Mouse (Mus musculus) layer of hippocampus, adult 9-10 months (tissue): ENCODE data around the gene Cdk2.

Experiments
- DNase-seq: peaks from one replicate; pipeline ENCODE4 v3.0.0; 2022; ENCODE audit warnings: low spot score

Gene Cdk2

DNA sequence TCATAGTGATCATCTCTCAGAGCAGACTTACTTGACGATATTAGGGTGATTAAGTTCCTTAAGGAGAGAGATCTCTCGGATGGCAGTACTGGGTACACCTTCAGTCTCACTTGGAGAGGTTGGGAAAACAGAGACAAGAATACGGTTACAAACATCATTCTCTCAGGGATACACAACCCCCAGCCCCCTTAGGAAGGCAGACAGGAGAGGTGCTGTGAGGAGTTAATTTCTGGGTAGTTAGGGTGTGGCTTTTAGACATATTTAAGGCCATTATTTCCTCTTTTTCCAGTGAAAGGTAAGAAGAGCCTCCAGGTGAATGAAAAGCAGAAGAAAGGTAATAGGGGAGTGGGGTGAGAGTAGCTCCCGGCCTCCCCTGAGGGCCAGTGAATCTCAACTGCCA is 936 bp downstream of the Cdk2 start, which contains the start of gene Pmel:
TSS of gene Pmel (plus strand) at position 301 of the 400 bp plus-strand sequence.
- DNase-seq = no peak

DNA sequence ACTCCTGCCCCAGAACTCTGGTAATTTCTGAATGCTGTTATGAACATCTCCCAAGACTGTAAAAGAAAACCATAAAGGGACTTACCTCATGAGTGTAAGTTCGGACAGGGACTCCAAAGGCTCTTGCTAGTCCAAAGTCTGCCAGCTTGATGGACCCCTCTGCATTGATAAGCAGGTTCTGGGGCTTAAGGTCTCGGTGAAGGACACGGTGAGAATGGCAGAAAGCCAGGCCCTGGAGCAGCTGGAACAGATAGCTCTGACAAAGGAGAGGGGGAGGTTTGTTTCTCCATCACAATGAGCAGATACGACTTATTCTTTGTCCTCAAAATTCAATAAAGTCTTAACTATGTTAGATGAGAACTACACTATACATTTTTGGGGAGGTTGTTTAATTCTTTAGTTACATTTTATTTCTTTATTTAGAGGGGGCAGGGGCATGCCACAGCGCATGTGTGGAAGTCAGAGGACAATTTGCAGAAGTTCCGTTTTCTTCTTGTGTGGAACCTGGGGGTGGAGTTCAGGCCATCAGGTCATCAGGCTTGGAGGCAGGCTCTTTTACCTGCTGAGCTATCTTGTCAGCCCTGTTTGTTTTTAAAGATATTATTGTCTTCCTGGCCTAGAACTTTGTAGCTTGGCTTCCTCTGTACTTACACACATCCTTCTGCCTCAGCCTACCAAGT is 2.4 kb downstream of the Cdk2 start:
- no peak for DNase-seq

DNA sequence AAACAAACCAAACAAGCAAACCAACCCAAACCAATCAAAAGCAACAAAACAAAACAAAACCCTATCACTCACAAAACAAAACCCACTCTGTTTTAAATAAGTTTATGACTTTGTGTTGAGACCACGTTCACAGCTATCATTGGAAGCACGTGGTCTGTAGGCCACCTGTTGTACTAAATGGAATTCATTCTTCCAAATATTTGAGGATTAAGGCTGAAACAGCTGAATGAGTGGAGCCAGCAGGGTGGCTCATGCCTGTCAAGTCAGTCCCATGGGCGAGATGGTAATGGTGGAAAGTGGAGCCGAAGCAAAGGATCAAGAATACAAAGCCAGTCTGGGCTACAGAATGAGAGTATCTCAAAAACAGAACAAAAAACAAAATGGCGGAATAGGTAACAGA is 4.1 kb downstream of the Cdk2 start:
- no peak for DNase-seq

DNA sequence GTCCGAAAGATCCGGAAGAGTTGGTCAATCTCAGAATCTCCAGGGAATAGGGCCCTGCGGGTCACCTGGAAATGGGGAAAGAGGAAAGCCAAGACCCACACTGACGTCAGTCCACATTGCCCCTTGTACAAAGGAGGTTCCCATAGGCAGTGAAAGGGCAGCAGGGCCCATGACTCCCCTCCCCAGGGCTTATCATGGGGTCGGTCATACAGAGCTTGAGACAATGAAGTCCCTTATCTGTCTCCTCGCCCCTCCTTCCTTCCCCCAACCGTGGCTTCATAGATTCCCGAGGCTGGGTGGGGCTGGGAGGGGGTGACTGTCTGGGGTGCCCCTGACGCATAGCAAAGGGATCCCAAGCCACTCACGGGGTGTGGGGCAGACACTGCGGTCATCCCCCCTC is 5.2 kb downstream of the Cdk2 start:
- DNase-seq = no peak

DNA sequence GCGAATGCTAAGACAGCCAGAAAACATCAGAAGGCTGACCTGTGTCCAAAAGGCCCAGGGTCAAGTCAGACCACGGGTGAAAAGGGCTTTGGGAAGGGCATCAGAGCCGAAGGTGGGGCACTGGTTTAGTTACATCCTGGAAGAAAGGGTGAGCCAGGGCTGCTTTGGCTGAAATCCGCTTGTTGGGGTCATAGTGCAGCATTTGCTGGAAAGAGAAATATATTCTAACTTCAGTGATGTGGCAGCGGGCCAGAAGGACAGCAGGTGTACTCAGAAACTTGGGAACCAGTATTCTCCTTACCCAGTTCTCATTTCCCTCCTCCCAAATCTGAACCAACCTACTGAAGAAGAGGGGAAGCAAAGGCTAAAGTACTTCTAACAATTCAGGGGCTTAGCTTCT is 5.8 kb downstream of the Cdk2 start:
- no peak for DNase-seq

DNA sequence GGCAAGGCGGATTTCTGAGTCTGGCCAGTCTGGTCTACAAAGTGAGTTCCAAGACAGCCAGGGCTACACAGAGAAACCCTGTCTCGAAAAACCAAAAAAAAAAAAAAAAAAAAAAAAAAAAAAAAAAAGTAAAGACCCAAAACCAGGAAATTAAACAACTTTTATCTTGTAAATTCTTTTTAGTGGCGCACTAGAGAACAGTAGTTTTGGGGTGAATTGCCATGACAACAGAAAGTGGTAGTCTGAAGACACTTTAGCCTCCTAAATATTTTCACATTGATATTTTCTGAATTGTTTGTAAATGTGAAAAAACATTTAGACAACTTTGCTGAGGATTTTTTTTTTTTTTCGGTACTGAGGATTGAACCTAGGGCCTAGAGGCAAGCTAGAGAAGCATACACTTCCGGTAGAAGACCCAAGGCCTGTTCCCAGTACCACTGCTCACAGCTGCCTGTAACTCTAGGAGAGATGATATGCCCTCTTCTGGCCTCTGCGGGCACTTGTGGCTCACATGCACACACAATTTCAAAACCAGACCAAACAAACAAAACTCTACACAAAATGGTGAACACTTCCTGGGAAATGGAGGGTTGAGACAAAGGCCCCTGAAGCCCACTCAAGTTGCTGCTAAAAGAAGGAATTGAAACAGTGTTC is 7.6 kb downstream of the Cdk2 start:
- DNase-seq = no peak

DNA sequence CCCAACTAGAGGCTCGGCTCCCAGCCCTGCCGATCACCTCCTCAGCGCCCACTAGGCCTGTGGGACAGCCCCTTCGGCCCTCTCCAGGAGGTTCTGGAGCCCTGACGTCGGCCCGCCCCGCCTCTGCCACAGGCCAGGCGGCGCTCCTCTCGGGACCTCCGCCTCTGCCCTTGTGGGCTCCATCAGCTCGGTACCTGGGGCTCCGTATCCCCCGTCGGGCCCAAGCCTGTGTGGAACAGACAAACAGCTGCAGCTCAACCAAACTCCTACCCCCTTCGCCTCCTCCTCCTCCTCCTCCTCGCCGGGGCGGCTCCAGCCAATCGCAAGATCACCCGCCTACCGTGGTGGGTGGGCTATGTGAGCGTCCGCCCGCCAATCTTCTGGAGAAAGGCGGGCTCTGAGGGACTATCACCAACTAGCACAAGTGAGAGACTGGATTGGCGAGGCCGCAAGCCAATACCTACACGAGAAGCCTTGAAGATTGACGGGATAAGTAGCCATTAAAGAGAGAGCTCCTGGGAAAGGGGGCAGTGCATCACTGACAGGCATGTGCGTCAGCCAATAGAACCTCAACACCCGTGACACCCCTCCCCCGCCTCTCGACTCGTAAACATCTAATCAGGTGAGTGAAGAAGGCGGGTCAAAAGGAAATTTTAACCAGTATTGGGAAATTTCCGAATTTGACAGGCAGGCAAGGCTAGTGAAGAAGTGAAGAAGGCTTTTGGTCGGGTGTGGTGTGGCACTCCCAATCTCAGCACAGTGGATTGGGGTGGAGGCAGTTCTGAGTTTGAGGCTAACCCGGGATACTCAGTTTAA is 8.6 kb downstream of the Cdk2 start, which contains the start of gene Rab5b:
TSS of gene Rab5b (minus strand) at position 273 of the 816 bp plus-strand sequence.
- DNase-seq = peak; percentile 100

DNA sequence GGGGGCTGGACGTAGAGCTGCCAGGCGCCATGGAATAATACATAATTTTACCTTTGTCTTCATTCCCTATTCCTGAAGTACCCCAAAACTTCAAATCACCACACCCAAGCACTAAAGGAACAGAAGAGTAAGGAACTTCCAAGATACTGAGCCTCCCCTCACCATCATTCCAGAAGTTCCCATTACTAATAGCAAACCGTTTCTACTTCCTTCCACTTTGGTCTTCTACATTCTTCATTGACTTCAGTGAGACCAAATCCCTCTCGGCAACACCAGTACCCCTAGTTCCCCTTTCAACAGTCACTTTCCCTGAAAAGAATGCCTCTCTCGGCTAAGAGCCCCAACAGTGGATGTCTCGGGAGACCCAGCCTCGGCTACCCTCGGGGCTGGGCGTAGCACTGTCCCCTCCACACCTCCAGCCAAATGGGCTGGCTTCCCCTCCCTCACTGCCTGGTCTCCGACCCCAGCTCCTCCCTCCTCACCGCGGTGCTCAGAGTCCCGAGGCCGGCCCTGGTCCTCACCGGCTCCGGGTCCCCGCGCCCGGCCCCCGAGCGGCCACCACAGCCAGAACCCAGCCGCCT is 9.3 kb downstream of the Cdk2 start:
- DNase-seq = peak; percentile 15

DNA sequence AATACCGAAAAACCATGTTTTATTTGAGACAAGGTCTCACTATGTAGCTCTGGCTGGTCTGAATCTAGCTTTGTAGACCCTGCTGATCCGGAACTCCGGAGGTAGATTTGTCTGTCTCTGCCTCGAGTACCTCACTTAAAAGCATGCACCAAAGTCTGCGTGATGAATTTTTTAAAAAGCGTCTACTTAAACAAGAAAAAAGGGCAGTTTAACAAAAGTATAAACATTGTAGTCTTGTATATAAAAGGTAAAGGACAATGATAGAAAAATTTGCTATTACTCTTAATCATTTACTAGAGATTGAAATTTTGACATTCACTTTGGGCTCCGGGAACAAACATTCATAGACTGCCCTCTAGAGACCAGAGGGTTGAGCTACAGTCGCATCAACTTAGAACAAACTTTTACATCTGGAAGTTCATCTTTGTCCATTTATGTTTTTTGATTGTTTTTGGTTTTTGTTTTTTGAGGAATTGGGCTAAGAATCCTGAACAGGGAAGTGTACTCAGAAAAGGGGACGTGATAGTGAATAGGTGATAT is 30.3 kb downstream of the Cdk2 start:
- no peak for DNase-seq

DNA sequence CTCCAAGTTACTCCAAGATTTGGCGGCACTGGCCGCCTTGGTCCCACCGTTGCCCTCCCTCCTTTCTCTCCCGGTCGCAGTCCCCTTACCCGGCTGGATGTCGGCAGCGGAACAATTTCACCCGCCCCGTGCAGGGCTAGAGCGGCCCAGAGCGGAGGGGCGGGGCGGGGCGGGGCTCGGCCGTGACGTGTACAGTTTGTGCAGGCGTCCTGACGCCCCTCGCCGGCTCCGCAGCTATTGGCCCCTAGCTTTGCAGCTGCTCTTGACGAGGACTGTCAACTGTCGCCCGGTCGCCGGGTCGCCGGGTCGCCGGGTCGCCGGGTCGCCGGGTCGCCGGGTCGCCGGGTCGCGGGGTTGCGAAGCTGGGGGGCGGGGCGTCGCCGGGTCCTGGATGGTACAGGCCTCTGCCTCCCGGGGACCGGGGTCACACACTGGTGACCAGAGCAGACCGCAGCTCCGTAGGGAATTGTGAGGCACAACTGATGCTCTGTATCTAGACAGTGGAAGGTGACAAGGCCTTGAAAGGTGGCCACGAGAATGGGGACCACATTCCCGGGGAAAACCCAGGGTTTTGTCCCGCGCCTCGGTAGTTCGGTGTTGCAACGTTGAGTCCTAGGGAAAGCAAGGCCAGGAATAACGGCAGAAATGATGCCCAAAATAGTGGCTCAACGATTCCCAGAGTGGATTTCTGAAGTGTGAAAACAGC is 30.9 kb downstream of the Cdk2 start, which contains the start of gene Suox:
TSS of gene Suox (minus strand) at position 311 of the 706 bp plus-strand sequence.
- peak; percentile 37 for DNase-seq

DNA sequence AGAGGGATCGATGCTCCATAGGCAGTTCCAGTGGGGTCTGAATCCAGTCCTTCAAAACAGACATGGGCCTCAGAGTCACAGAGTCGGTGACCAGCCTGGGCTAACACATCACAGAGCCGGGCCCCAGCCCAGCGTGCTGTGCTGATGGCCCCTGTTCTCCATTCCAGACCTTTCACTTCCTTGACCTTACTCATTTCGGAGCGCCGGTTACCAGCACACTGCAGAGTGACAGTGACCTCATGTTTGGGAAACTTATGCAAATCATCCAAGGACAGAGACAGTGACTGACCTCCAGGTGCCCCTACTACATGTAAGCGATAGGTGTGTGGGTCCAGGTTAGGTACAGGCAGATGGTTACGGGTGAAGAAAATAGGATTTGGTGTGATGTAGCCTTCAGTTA is 33.7 kb downstream of the Cdk2 start:
- DNase-seq = no peak

DNA sequence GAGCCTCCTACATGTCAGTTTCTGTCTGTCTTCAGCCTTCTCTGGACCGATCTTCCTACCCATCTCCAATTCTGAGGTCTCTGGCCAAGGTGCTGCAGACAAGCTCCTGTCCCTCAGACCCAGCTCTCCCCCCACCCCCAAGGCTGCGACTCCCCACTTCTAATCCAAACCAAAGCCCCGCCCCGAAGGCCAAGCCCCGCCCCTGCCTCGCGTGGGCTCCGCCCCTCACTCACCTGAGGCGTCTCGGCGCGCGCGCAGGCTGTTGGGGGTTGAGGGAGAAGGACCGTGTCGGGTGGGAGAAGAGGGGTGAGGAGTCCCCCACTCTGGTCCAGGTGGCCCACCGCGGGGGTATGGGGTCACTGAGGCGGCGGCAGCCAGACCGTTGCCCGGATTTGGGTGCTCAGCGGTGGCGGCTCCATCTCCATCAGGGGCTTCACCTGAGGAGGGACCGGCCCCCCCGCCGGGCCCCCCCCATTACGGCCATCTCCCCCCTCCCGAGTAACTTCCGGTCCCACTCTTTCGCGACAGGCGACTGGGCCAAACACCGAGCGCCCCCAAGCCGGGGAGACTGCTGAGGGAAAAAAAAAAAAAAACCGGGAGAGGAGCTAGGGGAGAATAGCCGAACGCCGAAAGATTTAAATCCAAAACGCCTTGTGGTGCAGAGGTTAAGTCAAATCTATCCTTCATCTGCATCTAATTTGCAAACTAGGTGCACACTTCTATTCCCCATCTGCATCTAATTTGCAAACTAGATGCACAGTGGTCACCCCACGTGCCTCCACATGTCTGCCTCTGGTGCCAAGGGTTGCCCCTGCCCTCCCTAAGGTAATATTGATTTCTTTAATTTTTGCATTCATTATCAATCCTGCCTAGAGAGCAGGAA is 35.8 kb downstream of the Cdk2 start:
- DNase-seq = no peak

DNA sequence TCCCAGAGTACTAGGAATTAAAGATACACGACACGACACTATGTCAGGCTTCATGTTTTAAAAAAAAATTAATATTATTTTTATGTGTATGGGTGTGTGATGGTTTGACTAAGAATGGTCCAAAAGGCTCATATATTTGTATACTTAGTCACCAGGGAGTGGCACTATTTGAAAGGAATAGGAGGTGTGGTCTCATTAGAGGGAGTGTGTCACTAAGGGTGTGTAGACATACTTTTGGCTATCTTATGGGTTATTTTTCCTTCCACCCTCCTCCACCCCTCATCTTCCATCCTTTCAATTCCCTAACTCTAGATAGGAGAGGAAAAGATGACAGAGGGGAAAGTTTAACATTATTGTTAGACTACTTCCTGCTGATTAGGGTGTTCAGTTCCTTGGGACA is 39.0 kb downstream of the Cdk2 start:
- DNase-seq = no peak

DNA sequence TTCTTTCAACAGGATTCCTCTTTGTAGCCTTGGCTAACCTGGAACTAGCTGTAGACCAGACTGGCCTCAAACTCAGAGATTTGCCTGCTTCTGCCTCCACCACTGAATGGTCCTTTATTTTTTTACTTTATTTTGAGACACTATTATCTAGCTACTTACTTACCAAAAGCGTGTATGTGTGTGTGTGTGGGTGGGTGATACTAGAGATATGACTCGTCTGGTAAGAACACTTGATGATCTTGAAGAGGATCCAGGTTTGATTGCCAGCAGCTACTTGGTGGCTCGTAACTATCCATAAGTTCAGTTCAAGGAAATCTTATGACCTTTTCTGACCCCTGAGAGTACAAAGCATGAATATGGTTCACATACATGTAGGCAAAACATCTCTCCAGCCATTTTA is 39.5 kb downstream of the Cdk2 start:
- no peak for DNase-seq

DNA sequence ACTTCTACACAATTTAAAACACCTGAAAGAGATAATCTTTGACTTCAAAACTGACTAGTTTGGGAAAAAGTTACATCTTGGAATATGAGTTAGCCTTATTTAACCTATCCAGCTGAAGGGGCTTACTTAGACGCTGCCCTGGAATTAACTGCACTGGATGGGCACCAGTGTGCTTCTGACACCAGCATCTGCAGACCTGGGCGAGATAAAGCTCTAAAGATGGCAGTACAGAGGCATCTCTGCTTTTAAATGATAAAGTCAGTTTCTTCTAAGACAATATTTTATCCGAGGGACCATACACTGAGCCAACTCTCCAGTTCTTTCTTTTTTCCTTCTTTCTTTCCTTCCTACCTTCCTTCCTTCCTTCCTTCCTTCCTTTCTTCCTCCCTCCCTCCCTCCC is 40.0 kb downstream of the Cdk2 start:
- no peak for DNase-seq

DNA sequence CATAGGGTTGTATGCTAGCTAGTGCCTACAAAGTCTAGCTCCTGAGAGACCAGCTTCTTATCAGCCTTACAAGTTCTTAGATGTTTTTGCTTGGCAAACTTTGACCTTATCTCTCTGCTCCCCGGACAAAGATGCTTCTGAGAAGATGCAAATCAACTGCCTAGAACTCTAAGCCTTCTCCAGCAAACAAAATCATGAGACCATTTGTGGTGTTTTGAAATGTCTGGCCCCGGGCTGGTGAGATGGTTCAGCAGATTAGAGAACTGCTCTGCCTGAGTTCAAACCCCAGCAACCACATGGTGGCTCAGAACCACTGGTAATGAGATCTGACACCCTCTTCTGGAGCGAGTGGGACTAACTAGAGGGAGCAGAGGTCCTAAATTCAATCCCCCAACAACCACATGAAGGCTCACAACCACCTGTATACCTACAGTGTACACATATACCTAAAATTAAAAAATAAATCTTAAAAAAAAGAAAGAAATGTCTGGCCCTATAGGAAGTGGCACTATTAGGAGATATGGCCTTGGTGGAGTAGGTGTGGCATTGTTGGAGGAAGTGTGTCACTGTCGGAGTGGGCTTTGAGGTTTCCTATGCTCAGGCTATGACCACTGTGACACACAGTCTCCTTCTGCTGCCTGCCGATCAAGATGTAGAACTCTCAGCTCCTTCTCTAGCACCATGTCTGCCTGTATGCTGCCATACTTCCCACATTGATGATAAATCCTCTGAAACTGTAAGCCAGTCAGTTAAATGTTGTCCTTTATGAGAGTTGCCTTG is 41.2 kb downstream of the Cdk2 start:
- DNase-seq = no peak

DNA sequence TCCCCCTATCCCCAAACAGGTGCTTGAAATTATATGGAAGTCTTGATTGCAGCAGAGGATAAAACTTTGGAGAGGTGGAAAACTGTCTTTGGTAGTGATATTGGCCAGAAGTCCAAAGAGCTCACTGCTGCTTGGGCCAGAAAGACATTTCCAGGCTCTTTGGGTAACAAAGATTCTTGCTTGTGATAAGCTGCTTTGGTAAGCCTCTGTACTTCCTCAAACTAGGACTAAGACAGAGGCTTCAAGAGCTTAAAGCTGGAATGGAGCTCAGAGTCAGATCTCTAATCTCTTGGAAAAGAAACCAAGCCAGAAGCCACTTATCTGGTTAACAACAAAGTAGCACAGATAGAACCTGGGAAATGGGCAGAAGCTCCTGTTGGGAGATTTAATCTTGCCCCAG is 42.4 kb downstream of the Cdk2 start:
- DNase-seq = no peak

DNA sequence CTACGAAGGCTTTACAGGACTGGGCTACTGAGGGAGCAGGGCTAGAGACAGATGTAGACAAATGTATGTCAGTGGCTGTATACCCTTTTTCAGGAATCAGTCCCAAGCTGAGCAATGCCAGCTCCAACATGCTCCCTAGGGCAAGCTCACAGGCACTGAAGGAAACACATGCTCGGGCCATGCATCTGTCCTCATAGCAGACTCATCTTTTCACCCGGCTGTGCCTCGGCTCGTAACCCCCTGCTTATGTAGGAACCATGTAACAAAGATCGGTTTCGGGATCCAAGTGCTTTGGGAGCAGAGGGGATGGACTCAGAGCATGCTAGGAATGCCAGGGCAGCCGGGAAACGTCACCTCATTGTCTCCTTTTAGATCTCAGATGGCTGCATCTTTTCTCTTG is 45.3 kb downstream of the Cdk2 start:
- DNase-seq = no peak

DNA sequence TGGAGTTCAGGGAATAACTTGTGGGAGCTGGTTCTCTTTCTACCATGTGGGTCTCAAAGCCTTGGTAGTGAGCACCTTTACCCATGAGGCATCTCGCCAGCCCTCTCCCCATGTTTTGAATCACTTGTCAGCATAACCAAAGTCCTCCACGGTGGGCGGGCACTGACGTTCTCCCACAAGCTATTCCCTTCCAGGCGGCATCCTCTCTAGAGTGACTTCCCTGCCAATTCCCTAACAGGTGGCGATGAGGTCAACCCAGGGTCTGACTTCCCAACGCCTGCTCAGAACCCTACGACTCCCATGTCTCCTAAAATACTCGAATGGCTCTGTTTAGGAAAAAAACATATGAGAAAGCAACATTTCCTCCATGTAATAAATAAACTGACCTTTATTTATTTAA is 47.0 kb downstream of the Cdk2 start:
- no peak for DNase-seq

DNA sequence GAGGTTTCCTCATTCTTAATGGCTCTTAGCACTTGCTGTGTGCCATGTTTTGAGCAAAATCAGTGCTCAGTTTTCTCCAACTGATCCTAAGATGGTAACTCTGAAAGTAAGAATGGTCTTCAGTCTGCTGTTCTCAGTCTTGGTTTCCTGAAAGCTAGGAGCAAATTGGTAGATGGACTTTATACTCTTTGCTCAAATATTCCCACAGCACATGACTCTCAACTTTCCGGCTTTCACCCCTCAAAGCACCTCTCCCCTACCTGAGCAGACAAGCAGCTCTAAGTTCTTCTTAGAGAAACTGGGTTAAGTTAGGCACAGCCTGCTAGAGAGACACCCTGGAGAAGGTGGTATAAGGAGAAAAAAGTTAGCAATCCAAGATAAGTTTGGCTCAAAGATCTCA is 48.1 kb downstream of the Cdk2 start:
- DNase-seq = no peak
